Mouse (Mus musculus) MEL (cell line): ENCODE results near the gene Lix1l. TPM values are rescaled to one million over a fixed set of nuclear protein-coding genes. Genes with fewer than 3 reads are reported as not detected.

ENCODE experiments used
- DNase-seq: peaks from one replicate; pipeline ENCODE4 v3.0.0; 2011; ENCODE audit warnings: low read depth, low spot score
- H3K27ac ChIP-seq: 2 replicates; pipeline ENCODE4 v1.5.1; 2012; ENCODE audit warnings: low read depth, mild to moderate bottlenecking, control low read depth, low read length, moderate library complexity; ENCODE audit not compliant: control insufficient read depth
- H3K27me3 ChIP-seq, 2 experiments: fragments of 150-350 bp in 1 of 2; sonication (generic) in 1 of 2; 2 replicates each; pipeline ENCODE4 v1.6.1; 2012; ENCODE audit warnings: low read length in 2 of 2, mild to moderate bottlenecking in 2 of 2, improper control_type of control experiment in 1 of 2, moderate library complexity in 1 of 2; ENCODE audit not compliant: insufficient read depth in 2 of 2, control insufficient read depth in 1 of 2
- H3K36me3 ChIP-seq, 2 experiments: 2 replicates each; pipeline ENCODE4 v1.6.1; 2012 to 2014; ENCODE audit warnings: low read length in 2 of 2, improper control_type of control experiment in 1 of 2, inconsistent platforms in 1 of 2, mild to moderate bottlenecking in 1 of 2; ENCODE audit not compliant: insufficient read depth in 2 of 2, control insufficient read depth in 1 of 2
- H3K4me1 ChIP-seq, 2 experiments: fragments of 150-350 bp in 1 of 2; sonication (generic) in 1 of 2; 2 replicates each; pipeline ENCODE4 v1.6.1; 2012; ENCODE audit warnings: low read length in 2 of 2, improper control_type of control experiment in 1 of 2, mild to moderate bottlenecking in 1 of 2; ENCODE audit not compliant: insufficient read depth in 2 of 2, control insufficient read depth in 1 of 2
- H3K4me3 ChIP-seq, 2 experiments: fragments of 150-350 bp in 1 of 2; sonication (generic) in 1 of 2; 2 replicates each; pipeline ENCODE4 v1.5.1; 2012; ENCODE audit warnings: low read depth in 2 of 2, low read length in 2 of 2, mild to moderate bottlenecking in 2 of 2, moderate library complexity in 2 of 2, control low read depth in 1 of 2, improper control_type of control experiment in 1 of 2; ENCODE audit not compliant: control insufficient read depth in 1 of 2, insufficient read depth in 1 of 2
- H3K79me2 ChIP-seq: 2 replicates; pipeline ENCODE4 v1.6.1; 2012; ENCODE audit warnings: mild to moderate bottlenecking, low read length, moderate library complexity; ENCODE audit not compliant: control insufficient read depth, poor library complexity, insufficient read depth
- H3K9ac ChIP-seq: 2 replicates; pipeline ENCODE4 v1.6.1; 2012; ENCODE audit warnings: low read depth, mild to moderate bottlenecking, control low read depth, low read length, moderate library complexity; ENCODE audit not compliant: control insufficient read depth, poor library complexity, severe bottlenecking
- H3K9me3 ChIP-seq: fragments of 150-350 bp; sonication (generic); replicated peaks from 2 replicates; pipeline ENCODE4 v1.6.1; 2012; ENCODE audit warnings: mild to moderate bottlenecking, low read length, improper control_type of control experiment, moderate library complexity; ENCODE audit not compliant: insufficient read depth
- ELF1 ChIP-seq: IDR thresholded peaks from 2 replicates; pipeline ENCODE4 v1.6.1; 2014; ENCODE audit warnings: low read depth, mild to moderate bottlenecking, inconsistent platforms, low read length, improper control_type of control experiment, moderate library complexity
- EP300 ChIP-seq, 2 experiments: IDR thresholded peaks; 2 replicates each; pipeline ENCODE4 v1.6.1; 2011; ENCODE audit warnings: improper control_type of control experiment in 2 of 2, low read length in 2 of 2, low read depth in 1 of 2, mild to moderate bottlenecking in 1 of 2
- MAFK ChIP-seq: IDR thresholded peaks from 2 replicates; pipeline ENCODE4 v1.6.1; 2011; ENCODE audit warnings: low read depth, mild to moderate bottlenecking, low read length, improper control_type of control experiment, borderline replicate concordance
- MYC ChIP-seq: IDR thresholded peaks from 2 replicates; pipeline ENCODE4 v1.6.1; 2011; ENCODE audit warnings: low read depth, mild to moderate bottlenecking, low read length, improper control_type of control experiment, moderate library complexity
- NELFE ChIP-seq: IDR thresholded peaks from 2 replicates; pipeline ENCODE4 v1.6.1; 2011; ENCODE audit warnings: low read depth, low read length, improper control_type of control experiment
- POLR2AphosphoS2 ChIP-seq: IDR thresholded peaks from 2 replicates; pipeline ENCODE4 v1.6.1; 2011; ENCODE audit warnings: low read length, improper control_type of control experiment
- POLR2AphosphoS5 ChIP-seq: IDR thresholded peaks from 2 replicates; pipeline ENCODE4 v1.6.1; 2012; ENCODE audit warnings: low read depth, borderline replicate concordance, mild to moderate bottlenecking, inconsistent platforms, low read length, moderate library complexity, mixed read lengths
- TCF12 ChIP-seq: IDR thresholded peaks from 2 replicates; pipeline ENCODE4 v1.6.1; 2014; ENCODE audit warnings: low read depth, mild to moderate bottlenecking, inconsistent platforms, low read length, improper control_type of control experiment, moderate library complexity
- ZC3H11A ChIP-seq: IDR thresholded peaks from 2 replicates; pipeline ENCODE4 v1.6.1; 2012; ENCODE audit warnings: low read depth, mild to moderate bottlenecking, inconsistent platforms, low read length, improper control_type of control experiment
- ZNF384 ChIP-seq: IDR thresholded peaks from 2 replicates; pipeline ENCODE4 v1.6.1; 2012; ENCODE audit warnings: low read depth, mild to moderate bottlenecking, inconsistent platforms, low read length, improper control_type of control experiment
- polyA plus RNA-seq, 2 experiments: library from polyadenylated mRNA; stranded (reverse) in 1 of 2; unstranded in 1 of 2; fragments of >175 nt in 1 of 2; fragments of >200 nt in 1 of 2; gene quantifications; 2 replicates each; pipeline versions ENCODE4 v1.2.1 to v1.2.4; 2012; ENCODE audit warnings: low replicate concordance in 2 of 2, low read depth in 1 of 2; ENCODE audit not compliant: insufficient read length in 2 of 2, insufficient read depth in 1 of 2, missing spikeins in 1 of 2
- total RNA-seq: library from RNA; depleted of rRNA; stranded (reverse); fragments of 300-350 nt; gene quantifications from 2 replicates; pipeline ENCODE4 v1.2.3, GENCODE M21; 2012

Lix1l gene
- total and polyA plus RNA-seq, 3 experiments = 5.4 to 17.0 TPM; not detected in 1

DNA sequence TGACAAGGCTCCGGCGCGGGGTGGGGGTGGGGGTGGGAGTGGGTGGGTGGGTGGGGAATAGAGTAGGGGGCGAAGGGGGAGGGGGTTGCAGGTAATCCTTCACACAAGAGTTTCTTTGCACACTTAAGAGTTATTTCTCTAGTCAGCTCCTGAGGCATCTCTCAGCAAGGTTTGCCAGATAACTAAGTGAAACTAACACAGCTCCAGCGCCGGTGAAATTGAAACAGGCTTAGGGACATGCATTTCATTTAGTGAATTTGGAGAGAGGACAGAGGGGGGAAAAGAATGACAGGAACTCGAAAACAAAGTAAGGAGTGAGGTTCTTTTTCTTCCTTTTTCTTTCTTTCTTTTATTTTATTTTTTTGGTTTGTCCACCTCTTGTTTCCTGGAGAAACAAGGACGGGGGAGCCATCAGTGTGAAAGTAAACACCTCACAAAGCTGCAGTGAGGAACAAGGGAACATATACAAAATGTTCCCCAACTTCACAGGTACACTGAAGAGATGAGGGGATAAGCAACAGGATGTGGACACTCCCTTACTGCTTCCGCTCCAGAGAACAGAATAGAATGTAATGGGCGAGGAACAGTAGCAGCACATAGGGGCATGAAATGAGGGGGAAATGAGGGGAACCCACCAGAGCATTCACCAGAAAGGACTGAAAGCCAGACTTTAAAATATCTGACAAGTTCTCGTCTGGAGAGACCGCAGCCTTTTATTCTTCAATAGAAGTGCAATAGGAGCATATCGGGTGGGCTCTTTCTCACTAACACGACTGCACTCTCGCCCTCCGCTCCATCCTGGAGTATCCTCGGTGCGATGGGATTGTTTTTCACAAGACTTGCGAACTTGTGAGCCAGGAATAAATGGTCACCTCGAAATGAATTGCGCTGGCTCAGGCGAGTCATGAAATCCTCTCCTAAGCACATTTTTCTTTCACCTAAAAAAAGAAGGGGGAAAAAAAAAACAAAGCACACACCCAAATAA is 44.0 kb upstream of the Lix1l start:
- peak; percentile 92 for DNase-seq
- TF ChIP-seq NELFE (no peak), POLR2AphosphoS5 (0 out of 2 replicates have a peak, but pooled peaks have one; percentile 75), MYC (no peak)
- TF ChIP-seq, all 39 proteins: peak for 1
- Histone ChIP-seq H3K9me3 (no peaks in the 10 kb centered on the region), H3K27me3 (no peaks in the 10 kb centered on the region), H3K36me3 (peaks cover 11 to 44% of the 10 kb centered on the region in 2 experiments), H3K27ac (peak overlapping the region; percentile 98), H3K9ac (peak overlapping the region; percentile 86), H3K4me3 (peak overlapping the region; percentile 34 to 68), H3K79me2 (peaks cover 45% of the 10 kb centered on the region), H3K4me1 (peaks cover 17 to 39% of the 10 kb centered on the region in 2 experiments)

DNA sequence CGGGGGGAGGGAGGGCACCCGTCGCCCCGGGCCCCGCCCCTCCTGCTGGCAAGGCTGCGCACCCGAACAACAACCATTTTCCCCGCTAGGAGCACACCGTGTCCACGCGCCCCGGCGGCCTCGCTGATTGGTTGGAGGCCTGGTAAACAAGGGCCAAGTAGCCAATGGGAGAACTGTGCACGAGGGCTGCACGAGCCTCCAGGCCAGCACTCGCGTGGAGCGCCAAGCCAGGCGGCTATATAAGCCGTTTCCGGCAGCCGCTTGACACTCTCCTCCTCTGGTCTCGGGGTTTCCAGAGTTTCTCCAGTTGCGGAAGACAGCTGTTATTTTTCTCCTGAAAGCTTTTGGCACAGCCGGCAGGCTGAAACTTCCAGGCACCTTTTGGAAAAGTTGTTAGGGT is 43.3 kb upstream of the Lix1l start, which contains the start of gene Txnip:
Txnip (plus strand) TSS at position 264 of the 400 bp plus-strand sequence.
- Histone ChIP-seq H3K4me1 (peaks cover 15 to 37% of the 10 kb centered on the region in 2 experiments), H3K9me3 (no peaks in the 10 kb centered on the region), H3K79me2 (peaks cover 45% of the 10 kb centered on the region), H3K9ac (peak within 1 kb of the TSS; percentile 86), H3K36me3 (peaks cover 11 to 44% of the 10 kb centered on the region in 2 experiments), H3K27ac (peak within 1 kb of the TSS; percentile 98), H3K27me3 (no peaks in the 10 kb centered on the region), H3K4me3 (peak within 1 kb of the TSS; percentile 35 to 90)
- peak; percentile 100 for DNase-seq
- TF ChIP-seq POLR2AphosphoS2 = no peak
- TF ChIP-seq POLR2AphosphoS5 = peak; percentile 97
- TF ChIP-seq, all 39 proteins: peak for 1

GRCm38 (mm10) chr3:96558159-96558558 is 42.8 kb upstream of the Lix1l start:
- H3K9ac ChIP-seq = peak overlapping the region; percentile 85

More at GRCm38 (mm10) chr3:96558159-96558558, 42.8 kb upstream of the Lix1l start:
- peak overlapping the region; percentile 90 for H3K27ac ChIP-seq
- no peaks in the 10 kb centered on the region for H3K27me3 ChIP-seq
- no peaks in the 10 kb centered on the region for H3K9me3 ChIP-seq
- TF ChIP-seq POLR2AphosphoS5 (peak; percentile 89), TCF12 (no peak), EP300 (IDR thresholded peaks at IDR 0.05; ENCODE audit: low read depth in 1 of 2, low read length in 2 of 2) (no peak), MAFK (no peak), ZC3H11A (no peak), ELF1 (no peak), ZNF384 (no peak)
- DNase-seq = peak; percentile 85
- peaks cover 45% of the 10 kb centered on the region for H3K79me2 ChIP-seq
- peak overlapping the region; percentile 35 to 90 for H3K4me3 ChIP-seq
- peaks cover 11 to 39% of the 10 kb centered on the region in 2 experiments for H3K36me3 ChIP-seq
- peaks cover 13 to 35% of the 10 kb centered on the region in 2 experiments for H3K4me1 ChIP-seq
